Mouse (Mus musculus) megakaryocyte, embryonic 14.5 days (primary cell): ENCODE results near the gene Adprm.

Experiments used
- FLI1 ChIP-seq: IDR thresholded peaks from 2 replicates; pipeline ENCODE4 v1.6.1; 2012; ENCODE audit warnings: low read length, inconsistent platforms, mixed read lengths
- GATA1 ChIP-seq: IDR thresholded peaks from 3 replicates; pipeline ENCODE4 v1.6.1; 2012; ENCODE audit warnings: mixed read lengths, low read length, inconsistent platforms, borderline replicate concordance

GRCm38 (mm10) chr11:67010430-67010829 is 42.0 kb downstream of the Adprm start:
- TF ChIP-seq GATA1, result no peak
- TF ChIP-seq FLI1, result no peak
